Mouse (Mus musculus) ES-Bruce4 (cell line): ENCODE data around the gene Tbcel.

Experiments used
- CTCF ChIP-seq: IDR thresholded peaks from one replicate; pipeline ENCODE4 v1.8.1; 2011; ENCODE audit warnings: low read depth, low read length
- POLR2A ChIP-seq: IDR thresholded peaks from one replicate; pipeline ENCODE4 v1.8.1; 2011; ENCODE audit warnings: low read length; ENCODE audit not compliant: insufficient read depth

DNA sequence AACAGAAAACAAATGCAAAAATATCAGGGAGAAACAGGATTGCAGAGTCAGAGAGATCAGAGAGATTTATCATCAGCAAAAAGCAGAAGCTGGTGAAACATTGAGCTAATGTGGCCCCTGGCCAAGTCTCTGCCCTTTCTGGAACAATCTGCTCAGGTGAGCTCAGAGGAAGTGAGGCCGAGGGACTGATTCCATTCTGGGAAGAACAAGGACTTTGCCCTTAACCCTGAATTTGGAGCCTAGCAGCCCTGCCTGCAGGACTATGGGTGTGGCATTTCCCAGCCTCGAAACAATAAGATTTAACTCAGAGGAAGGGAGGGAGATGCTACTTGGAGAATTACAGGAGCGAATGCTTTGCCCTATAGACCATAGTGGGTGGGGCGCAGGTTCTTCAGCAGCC lies 4.7 kb upstream of the Tbcel start:
- no peak for TF ChIP-seq CTCF
- no peak for TF ChIP-seq POLR2A
